Mouse (Mus musculus) neural tube, embryonic 15.5 days (tissue): ENCODE data around the gene Sigmar1. TPM values are rescaled to one million over a fixed set of nuclear protein-coding genes. Genes with fewer than 3 reads are reported as not detected.
A peak's percentile ranks its signal among the peaks of the same experiment; 100 is the strongest.
"Not testable (repeated sequence)": the region's sequence is repeated elsewhere in the genome, so short reads cannot be mapped to it uniquely, and the experiment has no call there.

Source experiments
- ATAC-seq: fragments of 200-750 bp; cut with Nextera tagmentation; 2 replicates; pipeline ENCODE4 v1.8.0; 2017; ENCODE audit warnings: mild to moderate bottlenecking, moderate TSS enrichment, moderate library complexity; ENCODE audit not compliant: low FRiP score
- H3K27ac ChIP-seq: fragments of 300-500 bp; sonication (generic); replicated peaks from 2 replicates; pipeline ENCODE4 v1.5.1; 2015; ENCODE audit warnings: mild to moderate bottlenecking, inconsistent platforms
- H3K27me3 ChIP-seq: fragments of 300-500 bp; sonication (generic); replicated peaks from 2 replicates; pipeline ENCODE4 v1.6.1; 2015; ENCODE audit warnings: inconsistent platforms
- H3K36me3 ChIP-seq: fragments of 300-500 bp; sonication (generic); 2 replicates; pipeline ENCODE4 v1.6.1; 2015; ENCODE audit warnings: inconsistent platforms
- H3K4me1 ChIP-seq: fragments of 300-500 bp; sonication (generic); 2 replicates; pipeline ENCODE4 v1.6.1; 2015; ENCODE audit warnings: inconsistent platforms
- H3K4me2 ChIP-seq: fragments of 300-500 bp; sonication (generic); 2 replicates; pipeline ENCODE4 v1.6.1; 2015; ENCODE audit warnings: inconsistent platforms, mild to moderate bottlenecking, moderate library complexity
- H3K4me3 ChIP-seq: fragments of 300-500 bp; sonication (generic); replicated peaks from 2 replicates; pipeline ENCODE4 v1.5.1; 2015; ENCODE audit warnings: mild to moderate bottlenecking, inconsistent platforms
- H3K9ac ChIP-seq: fragments of 300-500 bp; sonication (generic); replicated peaks from 2 replicates; pipeline ENCODE4 v1.6.1; 2015; ENCODE audit warnings: mild to moderate bottlenecking, inconsistent platforms
- H3K9me3 ChIP-seq: fragments of 300-500 bp; sonication (generic); replicated peaks from 2 replicates; pipeline ENCODE4 v1.6.1; 2016; ENCODE audit warnings: inconsistent platforms
- WGBS: fragments of 180-500 bp; shearing (Covaris S2); methylation state at CpG from one replicate; pipeline ENCODE4 v1.1.7; 2015; ENCODE audit warnings: mixed read lengths; 5-methylcytosine and 5-hydroxymethylcytosine counted together
- polyA plus RNA-seq: library from polyadenylated mRNA; unstranded; fragments of >200 nt; fragmentation: Nextera tagmentation; extraction: Ambion mirVana; gene quantifications from 2 replicates; pipeline ENCODE4 v1.2.1, GENCODE M21; 2015

The Sigmar1 gene
- polyA plus RNA-seq, 1 experiment from 2014 or later, result 92.1 TPM

- H3K36me3 ChIP-seq, H3K27me3 ChIP-seq, H3K9ac ChIP-seq, H3K4me2 ChIP-seq, ATAC-seq, H3K27ac ChIP-seq, H3K9me3 ChIP-seq, H3K4me3 ChIP-seq: not testable (repeated sequence)
- WGBS, result 75% methylated on average over 5 of the region's 6 CpGs
- H3K4me1 ChIP-seq, result peaks cover 33% of the 10 kb centered on the region
Measured at GRCm38 (mm10) chr4:41763176-41763575, 7.2 kb upstream of the Sigmar1 start.

- not testable (repeated sequence) for H3K27me3 ChIP-seq, H3K4me3 ChIP-seq, H3K9ac ChIP-seq, H3K9me3 ChIP-seq, H3K36me3 ChIP-seq
- WGBS, result 50% methylated on average over 8 of the region's 8 CpGs
- H3K4me1 ChIP-seq, result peaks cover 33% of the 10 kb centered on the region
- peak overlapping the region; percentile 55 for H3K4me2 ChIP-seq
- H3K27ac ChIP-seq, result peak overlapping the region; percentile 37; the same call in 1 of the 2 replicates
- peak; percentile 57; the same call in 1 of the 2 replicates for ATAC-seq
Measured at GRCm38 (mm10) chr4:41762688-41763114, 6.7 kb upstream of the Sigmar1 start.

GRCm38 (mm10) chr4:41762099-41762687 is 6.2 kb upstream of the Sigmar1 start:
- Histone ChIP-seq H3K4me1 (peaks cover 33% of the 10 kb centered on the region), H3K4me2 (peak overlapping the region; percentile 55), H3K27me3 (no peaks in the 10 kb centered on the region), H3K4me3 (no peak overlapping the region), H3K36me3 (peaks cover 7% of the 10 kb centered on the region; the same call in 1 of the 2 replicates), H3K9ac (no peak overlapping the region), H3K27ac (peak overlapping the region; percentile 37; the same call in 1 of the 2 replicates), H3K9me3 (no peaks in the 10 kb centered on the region)
- 54% methylated on average over 8 of the region's 8 CpGs for WGBS
- 0 out of 2 replicates have a peak, but pooled peaks have one; percentile 28 for ATAC-seq

- Histone ChIP-seq H3K36me3 (peaks cover 7% of the 10 kb centered on the region; the same call in 1 of the 2 replicates), H3K4me2 (peak overlapping the region; percentile 55), H3K4me3 (no peak overlapping the region), H3K27ac (peak overlapping the region; percentile 37; the same call in 1 of the 2 replicates), H3K4me1 (peaks cover 37% of the 10 kb centered on the region), H3K9ac (0 out of 2 replicates have a peak overlapping the region, but pooled peaks have one; percentile 14), H3K27me3 (no peaks in the 10 kb centered on the region), H3K9me3 (no peaks in the 10 kb centered on the region)
- no peak for ATAC-seq
Measured at GRCm38 (mm10) chr4:41761680-41762079, 5.7 kb upstream of the Sigmar1 start.

- WGBS, result 84% methylated on average over 4 of the region's 4 CpGs
- peak overlapping the region; percentile 55 for H3K4me2 ChIP-seq
- H3K36me3 ChIP-seq, result peaks cover 7% of the 10 kb centered on the region; the same call in 1 of the 2 replicates
- H3K9ac ChIP-seq, result peak overlapping the region; percentile 14; the same call in 1 of the 2 replicates
- no peaks in the 10 kb centered on the region for H3K27me3 ChIP-seq
- H3K9me3 ChIP-seq, result no peaks in the 10 kb centered on the region
- no peak; the same call in 1 of the 2 replicates for ATAC-seq
- peak overlapping the region; percentile 37; the same call in 1 of the 2 replicates for H3K27ac ChIP-seq
- H3K4me3 ChIP-seq, result peak overlapping the region; percentile 34
- peaks cover 43% of the 10 kb centered on the region for H3K4me1 ChIP-seq
Measured at GRCm38 (mm10) chr4:41760911-41761310, 5.0 kb upstream of the Sigmar1 start.

- peak overlapping the region; percentile 55 for H3K4me2 ChIP-seq
- H3K4me1 ChIP-seq, result peaks cover 43% of the 10 kb centered on the region
- H3K27ac ChIP-seq, result peak overlapping the region; percentile 68
- H3K36me3 ChIP-seq, result peaks cover 7% of the 10 kb centered on the region; the same call in 1 of the 2 replicates
- peak; percentile 48; the same call in 1 of the 2 replicates for ATAC-seq
- no peaks in the 10 kb centered on the region for H3K9me3 ChIP-seq
- H3K4me3 ChIP-seq, result peak overlapping the region; percentile 34
- WGBS, result 2% methylated on average over 15 of the region's 15 CpGs
- H3K9ac ChIP-seq, result peak overlapping the region; percentile 14
- no peaks in the 10 kb centered on the region for H3K27me3 ChIP-seq
Measured at GRCm38 (mm10) chr4:41760288-41760721, 4.3 kb upstream of the Sigmar1 start.

- Histone ChIP-seq H3K27me3 (no peaks in the 10 kb centered on the region), H3K4me2 (peak overlapping the region; percentile 55), H3K9ac (peak overlapping the region; percentile 14; the same call in 1 of the 2 replicates), H3K27ac (peak overlapping the region; percentile 68), H3K4me3 (peak overlapping the region; percentile 34), H3K9me3 (no peaks in the 10 kb centered on the region), H3K4me1 (peaks cover 45% of the 10 kb centered on the region), H3K36me3 (peaks cover 7% of the 10 kb centered on the region; the same call in 1 of the 2 replicates)
- ATAC-seq, result no peak
- WGBS, result 48% methylated on average over 6 of the region's 6 CpGs
Measured at GRCm38 (mm10) chr4:41759656-41760287, 3.8 kb upstream of the Sigmar1 start.

GRCm38 (mm10) chr4:41759206-41759605 is 3.2 kb upstream of the Sigmar1 start:
- Histone ChIP-seq H3K4me2 (no peak overlapping the region), H3K4me1 (peaks cover 51% of the 10 kb centered on the region), H3K36me3 (peaks cover 7% of the 10 kb centered on the region; the same call in 1 of the 2 replicates), H3K4me3 (no peak overlapping the region), H3K9me3 (no peaks in the 10 kb centered on the region), H3K9ac (no peak overlapping the region), H3K27ac (no peak overlapping the region), H3K27me3 (no peaks in the 10 kb centered on the region)
- WGBS, result 82% methylated on average over 9 of the region's 9 CpGs
- no peak for ATAC-seq

- Histone ChIP-seq H3K9me3 (no peaks in the 10 kb centered on the region), H3K27me3 (no peaks in the 10 kb centered on the region), H3K36me3 (peaks cover 7% of the 10 kb centered on the region; the same call in 1 of the 2 replicates), H3K9ac (no peak overlapping the region), H3K4me3 (no peak overlapping the region), H3K27ac (no peak overlapping the region), H3K4me2 (no peak overlapping the region), H3K4me1 (peaks cover 51% of the 10 kb centered on the region)
- 95% methylated on average over 4 of the region's 4 CpGs for WGBS
- ATAC-seq, result no peak
Measured at GRCm38 (mm10) chr4:41758701-41759100, 2.7 kb upstream of the Sigmar1 start.

- H3K27ac ChIP-seq, result no peak overlapping the region
- no peaks in the 10 kb centered on the region for H3K9me3 ChIP-seq
- H3K27me3 ChIP-seq, result no peaks in the 10 kb centered on the region
- H3K9ac ChIP-seq, result no peak overlapping the region
- 85% methylated on average over 11 of the region's 11 CpGs for WGBS
- no peak for ATAC-seq
- no peak overlapping the region for H3K4me2 ChIP-seq
- peaks cover 51% of the 10 kb centered on the region for H3K4me1 ChIP-seq
- peaks cover 7% of the 10 kb centered on the region; the same call in 1 of the 2 replicates for H3K36me3 ChIP-seq
- H3K4me3 ChIP-seq, result no peak overlapping the region
Measured at GRCm38 (mm10) chr4:41758021-41758420, 2.1 kb upstream of the Sigmar1 start.

- Histone ChIP-seq H3K27me3 (no peaks in the 10 kb centered on the region), H3K27ac (no peak overlapping the region), H3K36me3 (peaks cover 7% of the 10 kb centered on the region; the same call in 1 of the 2 replicates), H3K9me3 (no peaks in the 10 kb centered on the region), H3K4me2 (no peak overlapping the region), H3K4me3 (no peak overlapping the region), H3K4me1 (peaks cover 45% of the 10 kb centered on the region), H3K9ac (no peak overlapping the region)
- no peak for ATAC-seq
- WGBS, result 94% methylated on average over 13 of the region's 13 CpGs
Measured at GRCm38 (mm10) chr4:41757321-41757720, 1.4 kb upstream of the Sigmar1 start.
